Mouse (Mus musculus) thymus, adult 2 months (tissue): ENCODE results near the gene Hmgb2. TPM values are rescaled to one million over a fixed set of nuclear protein-coding genes. Genes with fewer than 3 reads are reported as not detected.

Experiments
- DNase-seq: peaks from one replicate; pipeline ENCODE4 v3.0.0; 2021
- H3K27ac ChIP-seq: fragments of 200-500 bp; 2 replicates; pipeline ENCODE4 v1.5.1; 2012; ENCODE audit warnings: low read length, control low read depth; ENCODE audit not compliant: control insufficient read depth, insufficient read depth
- H3K27me3 ChIP-seq: fragments of 200-500 bp; 2 replicates; pipeline ENCODE4 v1.6.1; 2012; ENCODE audit warnings: mild to moderate bottlenecking, low read length, moderate library complexity, mixed read lengths; ENCODE audit not compliant: control insufficient read depth, insufficient read depth
- H3K36me3 ChIP-seq: fragments of 200-500 bp; 2 replicates; pipeline ENCODE4 v1.6.1; 2012; ENCODE audit warnings: mild to moderate bottlenecking, low read length, moderate library complexity; ENCODE audit not compliant: control insufficient read depth, insufficient read depth
- H3K4me1 ChIP-seq: fragments of 200-500 bp; replicated peaks from 2 replicates; pipeline ENCODE4 v1.6.1; 2012; ENCODE audit warnings: low read length; ENCODE audit not compliant: control insufficient read depth, insufficient read depth
- H3K4me3 ChIP-seq: fragments of 200-500 bp; 2 replicates; pipeline ENCODE4 v1.5.1; 2012; ENCODE audit warnings: mild to moderate bottlenecking, low read length, control low read depth, moderate library complexity; ENCODE audit not compliant: control insufficient read depth, insufficient read depth
- CTCF ChIP-seq: fragments of 200-500 bp; IDR thresholded peaks from 2 replicates; pipeline ENCODE4 v1.5.1; 2012; ENCODE audit warnings: mild to moderate bottlenecking, control low read depth, low read length, moderate library complexity, borderline replicate concordance; ENCODE audit not compliant: control insufficient read depth, poor library complexity, insufficient read depth; ENCODE audit errors: extremely low read depth
- POLR2A ChIP-seq: fragments of 200-500 bp; IDR thresholded peaks from 2 replicates; pipeline ENCODE4 v1.6.1; 2012; ENCODE audit warnings: mild to moderate bottlenecking, low read length, control low read depth, moderate library complexity; ENCODE audit not compliant: control insufficient read depth, poor library complexity, insufficient read depth; ENCODE audit errors: extremely low read depth
- WGBS: fragments of 180-500 bp; shearing (Covaris S2); methylation state at CpG from one replicate; pipeline ENCODE4 v1.1.7; 2018; 5-methylcytosine and 5-hydroxymethylcytosine counted together
- polyA plus RNA-seq: library from polyadenylated mRNA; depleted of rRNA; stranded (reverse); fragments of >200 nt; gene quantifications from 2 replicates; pipeline ENCODE4 v1.2.3, GENCODE M21; 2012

Gene Hmgb2
- polyA plus RNA-seq, 1 experiment, result 64.0 TPM

- Histone ChIP-seq H3K4me1 (no peaks in the 10 kb centered on the region; the same call in 1 of the 2 replicates), H3K4me3 (no peak overlapping the region), H3K27me3 (no peaks in the 10 kb centered on the region), H3K27ac (no peak overlapping the region), H3K36me3 (0 out of 2 replicates have a peak, but pooled peaks cover 6% of the 10 kb centered on the region)
- TF ChIP-seq POLR2A, result no peak
- TF ChIP-seq CTCF, result no peak
- WGBS, result 18% methylated on average over 3 of the region's 3 CpGs
- no peak for DNase-seq
These were observed 33.3 kb upstream of the Hmgb2 start for GRCm38 (mm10) chr8:57478406-57478805.

- H3K36me3 ChIP-seq, result 0 out of 2 replicates have a peak, but pooled peaks cover 6% of the 10 kb centered on the region
- TF ChIP-seq CTCF (no peak), POLR2A (no peak)
- DNase-seq, result no peak
- no peaks in the 10 kb centered on the region for H3K27me3 ChIP-seq
- no peaks in the 10 kb centered on the region; the same call in 1 of the 2 replicates for H3K4me1 ChIP-seq
- WGBS, result 97% methylated on average over 8 of the region's 8 CpGs
- H3K4me3 ChIP-seq, result no peak overlapping the region
- H3K27ac ChIP-seq, result no peak overlapping the region
These were observed 32.0 kb upstream of the Hmgb2 start for GRCm38 (mm10) chr8:57479700-57480099.

- H3K27me3 ChIP-seq, result no peaks in the 10 kb centered on the region
- no peak for DNase-seq
- no peak overlapping the region for H3K27ac ChIP-seq
- TF ChIP-seq POLR2A (no peak), CTCF (no peak)
- 0 out of 2 replicates have a peak, but pooled peaks cover 6% of the 10 kb centered on the region for H3K36me3 ChIP-seq
- 97% methylated on average over 4 of the region's 4 CpGs for WGBS
- peaks cover under 1% of the 10 kb centered on the region; the same call in 1 of the 2 replicates for H3K4me1 ChIP-seq
- no peak overlapping the region for H3K4me3 ChIP-seq
These were observed 31.1 kb upstream of the Hmgb2 start for GRCm38 (mm10) chr8:57480606-57481005.

GRCm38 (mm10) chr8:57486491-57487440, 24.9 kb upstream of the Hmgb2 start:
- WGBS, result under 1% methylated on average over 54 of the region's 54 CpGs
- TF ChIP-seq POLR2A, result no peak
- TF ChIP-seq CTCF, result no peak
- Histone ChIP-seq H3K4me3 (peak overlapping the region; percentile 90), H3K4me1 (0 out of 2 replicates have a peak, but pooled peaks cover 2% of the 10 kb centered on the region), H3K27me3 (no peaks in the 10 kb centered on the region), H3K27ac (peak overlapping the region; percentile 54), H3K36me3 (0 out of 2 replicates have a peak, but pooled peaks cover 3% of the 10 kb centered on the region)
- peak; percentile 54 for DNase-seq

- Histone ChIP-seq H3K4me1 (0 out of 2 replicates have a peak, but pooled peaks cover 2% of the 10 kb centered on the region), H3K27ac (peak within 1 kb of the TSS; percentile 81), H3K27me3 (no peaks in the 10 kb centered on the region), H3K4me3 (peak within 1 kb of the TSS; percentile 90), H3K36me3 (no peaks in the 10 kb centered on the region)
- WGBS, result under 1% methylated on average over 66 of the region's 66 CpGs
- peak; percentile 99 for DNase-seq
- TF ChIP-seq POLR2A (peak; percentile 78), CTCF (no peak)
These were observed 24.1 kb upstream of the Hmgb2 start, which contains the start of gene Sap30 for GRCm38 (mm10) chr8:57487441-57488155. TSS of gene Sap30 (minus strand) at chr8:57487860.

- WGBS, result under 1% methylated on average over 25 of the region's 25 CpGs
- Histone ChIP-seq H3K27me3 (no peaks in the 10 kb centered on the region), H3K27ac (peak overlapping the region; percentile 81), H3K4me1 (0 out of 2 replicates have a peak, but pooled peaks cover 2% of the 10 kb centered on the region), H3K4me3 (peak overlapping the region; percentile 72), H3K36me3 (no peaks in the 10 kb centered on the region)
- peak; percentile 69 for DNase-seq
- no peak for TF ChIP-seq CTCF
These were observed 23.4 kb upstream of the Hmgb2 start for GRCm38 (mm10) chr8:57488312-57488765.
